Mouse (Mus musculus) erythroblast, embryonic 14.5 days (primary cell): ENCODE results near the gene Frmd8.

Source experiments
- GATA1 ChIP-seq: IDR thresholded peaks from 2 replicates; pipeline ENCODE4 v1.6.1; 2012; ENCODE audit warnings: low read length, inconsistent platforms, mixed read lengths
- TAL1 ChIP-seq: IDR thresholded peaks from 3 replicates; pipeline ENCODE4 v1.6.1; 2012; ENCODE audit warnings: low read length, inconsistent platforms, mixed read lengths

GRCm38 (mm10) chr19:5807740-5808139 is 67.3 kb downstream of the Frmd8 start:
- TF ChIP-seq TAL1: no peak
- TF ChIP-seq GATA1: no peak
